Mouse (Mus musculus) testis, adult 2 months (tissue): Measurements from ENCODE around the gene Hook2.

Experiments used
- CTCF ChIP-seq: fragments of 200-500 bp; IDR thresholded peaks from 2 replicates; pipeline ENCODE4 v1.5.1; 2012; ENCODE audit warnings: low read depth, mild to moderate bottlenecking, inconsistent platforms, low read length, moderate library complexity; ENCODE audit not compliant: control insufficient read depth, insufficient read depth, insufficient replicate concordance
- POLR2A ChIP-seq: fragments of 200-500 bp; IDR thresholded peaks from 2 replicates; pipeline ENCODE4 v1.6.1; 2012; ENCODE audit warnings: low read depth, mild to moderate bottlenecking, inconsistent platforms, low read length, moderate library complexity; ENCODE audit not compliant: control insufficient read depth

DNA sequence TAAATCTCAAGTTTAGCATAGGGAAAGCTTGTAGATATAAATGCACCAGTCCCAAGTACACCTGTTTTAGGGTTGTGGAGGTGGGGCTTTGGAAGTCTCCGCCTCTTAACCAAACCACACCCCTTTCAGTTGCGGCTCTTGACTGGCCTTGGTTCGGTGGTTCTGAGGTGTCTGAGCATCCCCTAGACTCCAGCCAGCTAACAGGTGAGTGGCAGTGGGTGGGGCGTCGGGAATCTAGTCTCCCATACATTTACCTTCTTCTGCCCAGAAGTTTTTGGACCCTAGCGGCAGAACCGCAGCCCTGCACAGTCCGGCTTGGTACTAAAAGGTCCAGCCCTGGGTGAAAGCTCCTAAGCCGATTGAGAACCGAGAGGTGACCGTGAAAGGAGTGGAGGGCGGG, 40.6 kb upstream of the Hook2 start:
- TF ChIP-seq POLR2A (no peak), CTCF (no peak)
